Mouse (Mus musculus): Measurements from ENCODE around the gene Syt2. TPM values are rescaled to one million over a fixed set of nuclear protein-coding genes. Genes with fewer than 3 reads are reported as not detected.

Syt2 gene
- polyA plus RNA-seq, 1 experiment from 2014 or later, result 18.3 TPM

- Histone ChIP-seq H3K4me1 (ENCODE audit: control insufficient read depth, insufficient read depth, low read length) (peaks cover 16% of the 10 kb centered on the region; the same call in 1 of the 2 replicates), H3K9ac (replicated peaks; ENCODE audit: low read depth, low read length) (no peak overlapping the region), H3K9me3 (ENCODE audit: control insufficient read depth, low read length) (no peaks in the 10 kb centered on the region), H3K27ac (ENCODE audit: low read depth, low read length) (no peak overlapping the region), H3K4me3 (ENCODE audit: low read depth, low read length) (no peak overlapping the region), H3K4me2 (ENCODE audit: low read depth, low read length) (no peak overlapping the region), H3K27me3 (ENCODE audit: control insufficient read depth, insufficient read depth, low read length) (0 out of 2 replicates have a peak, but pooled peaks cover 4% of the 10 kb centered on the region), H3K36me3 (ENCODE audit: control insufficient read depth, insufficient read depth, low read length) (no peaks in the 10 kb centered on the region)
- no peak for ATAC-seq (ENCODE audit: low read depth)
- WGBS, result 76% methylated on average over 9 of the region's 9 CpGs
Measured at GRCm38 (mm10) chr1:134712781-134713299, 66.4 kb downstream of the Syt2 start.

DNA sequence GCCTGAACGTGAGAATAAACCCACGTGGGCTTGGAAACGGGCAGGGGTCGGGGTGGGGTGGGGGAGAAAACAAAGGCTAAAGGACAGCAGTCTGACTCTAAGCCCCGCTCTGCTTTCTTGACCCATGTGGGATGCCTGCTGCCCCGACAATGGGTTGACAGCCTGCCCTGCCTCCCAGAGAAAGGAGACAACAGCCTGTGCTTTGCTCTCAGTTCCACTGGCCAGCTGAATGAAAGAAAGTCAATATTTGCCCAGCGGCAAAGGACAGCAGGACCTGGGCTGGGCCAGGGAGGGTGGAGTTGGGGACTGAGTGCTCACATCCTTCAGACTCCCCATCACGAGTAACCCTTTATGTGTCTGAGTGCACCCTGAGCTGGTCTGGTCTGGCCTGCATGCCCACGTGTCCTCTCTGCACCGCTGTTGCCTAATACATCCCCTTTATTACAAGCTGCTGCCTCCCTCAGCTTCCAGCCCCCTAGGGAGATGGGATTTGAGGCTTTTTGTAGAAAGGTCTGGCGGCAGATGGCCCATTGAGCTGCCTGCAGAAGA, 67.0 kb downstream of the Syt2 start:
- Histone ChIP-seq H3K4me2 (ENCODE audit: low read depth, low read length) (0 out of 2 replicates have a peak overlapping the region, but pooled peaks have one; percentile 6), H3K27ac (ENCODE audit: low read depth, low read length) (0 out of 2 replicates have a peak overlapping the region, but pooled peaks have one; percentile 22)
- peak; percentile 33; the same call in 1 of the 2 replicates for ATAC-seq (ENCODE audit: low read depth)

DNA sequence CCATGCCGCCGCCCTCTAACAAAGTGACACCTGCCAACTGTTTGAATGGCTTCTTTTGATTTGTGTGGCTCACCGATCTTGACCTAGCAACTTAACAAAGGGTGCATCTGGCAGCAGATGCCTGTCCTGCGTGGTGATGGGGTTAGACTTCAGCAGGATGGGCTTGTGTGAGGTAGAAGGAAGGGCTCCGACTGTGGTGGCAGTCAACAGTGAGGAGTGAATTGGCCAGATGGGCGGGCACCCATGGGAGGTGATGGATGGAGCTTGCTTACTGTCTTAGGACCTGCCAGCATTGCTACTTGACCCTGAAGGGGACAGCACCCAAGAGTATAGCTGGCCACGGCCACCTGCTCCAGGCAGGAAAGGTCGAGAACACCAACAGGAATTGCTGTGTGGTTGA, 67.7 kb downstream of the Syt2 start:
- Histone ChIP-seq H3K9ac (replicated peaks; ENCODE audit: low read depth, low read length) (no peak overlapping the region), H3K4me3 (ENCODE audit: low read depth, low read length) (no peak overlapping the region), H3K9me3 (ENCODE audit: control insufficient read depth, low read length) (no peaks in the 10 kb centered on the region), H3K27me3 (ENCODE audit: control insufficient read depth, insufficient read depth, low read length) (0 out of 2 replicates have a peak, but pooled peaks cover 4% of the 10 kb centered on the region), H3K36me3 (ENCODE audit: control insufficient read depth, insufficient read depth, low read length) (no peaks in the 10 kb centered on the region), H3K27ac (ENCODE audit: low read depth, low read length) (0 out of 2 replicates have a peak overlapping the region, but pooled peaks have one; percentile 22), H3K4me1 (ENCODE audit: control insufficient read depth, insufficient read depth, low read length) (peaks cover 8% of the 10 kb centered on the region; the same call in 1 of the 2 replicates), H3K4me2 (ENCODE audit: low read depth, low read length) (no peak overlapping the region)
- no peak for ATAC-seq (ENCODE audit: low read depth)
- 34% methylated on average over 8 of the region's 8 CpGs for WGBS

More for the DNA sequence above, 67.0 kb downstream of the Syt2 start:
- Histone ChIP-seq H3K4me3 (ENCODE audit: low read depth, low read length) (no peak overlapping the region), H3K27me3 (ENCODE audit: control insufficient read depth, insufficient read depth, low read length) (0 out of 2 replicates have a peak, but pooled peaks cover 4% of the 10 kb centered on the region), H3K4me1 (ENCODE audit: control insufficient read depth, insufficient read depth, low read length) (peaks cover 13% of the 10 kb centered on the region; the same call in 1 of the 2 replicates), H3K36me3 (ENCODE audit: control insufficient read depth, insufficient read depth, low read length) (no peaks in the 10 kb centered on the region), H3K9ac (replicated peaks; ENCODE audit: low read depth, low read length) (no peak overlapping the region), H3K9me3 (ENCODE audit: control insufficient read depth, low read length) (no peaks in the 10 kb centered on the region)
- 5% methylated on average over 11 of the region's 11 CpGs for WGBS

GRCm38 (mm10) chr1:134715092-134715491, 68.6 kb downstream of the Syt2 start:
- 54% methylated on average over 5 of the region's 5 CpGs for WGBS
- Histone ChIP-seq H3K4me2 (ENCODE audit: low read depth, low read length) (no peak overlapping the region), H3K9me3 (ENCODE audit: control insufficient read depth, low read length) (no peaks in the 10 kb centered on the region), H3K36me3 (ENCODE audit: control insufficient read depth, insufficient read depth, low read length) (no peaks in the 10 kb centered on the region), H3K27me3 (ENCODE audit: control insufficient read depth, insufficient read depth, low read length) (0 out of 2 replicates have a peak, but pooled peaks cover under 1% of the 10 kb centered on the region), H3K4me1 (ENCODE audit: control insufficient read depth, insufficient read depth, low read length) (peaks cover 3% of the 10 kb centered on the region; the same call in 1 of the 2 replicates), H3K9ac (replicated peaks; ENCODE audit: low read depth, low read length) (no peak overlapping the region), H3K27ac (ENCODE audit: low read depth, low read length) (no peak overlapping the region), H3K4me3 (ENCODE audit: low read depth, low read length) (no peak overlapping the region)
- no peak for ATAC-seq (ENCODE audit: low read depth)

DNA sequence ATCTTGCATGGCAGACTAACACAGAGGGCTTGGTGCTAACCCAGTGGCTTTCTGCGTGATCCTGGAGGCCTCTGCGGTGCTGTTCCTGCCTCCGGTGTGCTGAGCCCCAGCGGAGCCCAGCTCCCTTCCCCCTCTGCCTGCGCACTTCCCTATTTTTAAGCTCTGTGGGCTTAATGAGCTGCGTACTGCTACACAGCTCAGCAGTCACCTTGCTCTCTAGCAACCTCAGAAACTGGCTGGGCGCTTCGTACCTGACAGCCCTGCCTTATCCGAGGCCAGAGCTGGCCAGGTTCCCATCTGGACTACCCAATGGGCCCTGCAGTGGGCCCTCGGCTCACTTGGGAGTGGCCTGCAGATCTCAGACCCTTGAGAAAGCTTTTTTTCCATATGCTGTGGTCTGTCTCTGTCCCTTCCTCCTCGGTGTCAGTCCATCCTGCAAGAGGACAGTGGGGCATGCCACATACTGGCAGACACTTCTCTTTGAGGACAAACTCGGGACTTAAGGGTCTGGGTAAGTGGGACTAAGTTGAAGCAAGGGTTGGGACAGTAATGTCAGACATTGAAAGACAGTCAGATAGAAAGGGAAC, 73.3 kb downstream of the Syt2 start:
- Histone ChIP-seq H3K9me3 (ENCODE audit: control insufficient read depth, low read length) (no peaks in the 10 kb centered on the region), H3K4me1 (ENCODE audit: control insufficient read depth, insufficient read depth, low read length) (no peaks in the 10 kb centered on the region), H3K36me3 (ENCODE audit: control insufficient read depth, insufficient read depth, low read length) (no peaks in the 10 kb centered on the region), H3K4me3 (ENCODE audit: low read depth, low read length) (no peak overlapping the region), H3K9ac (replicated peaks; ENCODE audit: low read depth, low read length) (no peak overlapping the region), H3K27me3 (ENCODE audit: control insufficient read depth, insufficient read depth, low read length) (no peaks in the 10 kb centered on the region), H3K27ac (ENCODE audit: low read depth, low read length) (no peak overlapping the region), H3K4me2 (ENCODE audit: low read depth, low read length) (no peak overlapping the region)
- 60% methylated on average over 12 of the region's 12 CpGs for WGBS
- peak; percentile 38; the same call in 1 of the 2 replicates for ATAC-seq (ENCODE audit: low read depth)

GRCm38 (mm10) chr1:134721486-134721885, 75.0 kb downstream of the Syt2 start:
- Histone ChIP-seq H3K36me3 (ENCODE audit: control insufficient read depth, insufficient read depth, low read length) (no peaks in the 10 kb centered on the region), H3K9me3 (ENCODE audit: control insufficient read depth, low read length) (no peaks in the 10 kb centered on the region), H3K4me1 (ENCODE audit: control insufficient read depth, insufficient read depth, low read length) (no peaks in the 10 kb centered on the region), H3K9ac (replicated peaks; ENCODE audit: low read depth, low read length) (no peak overlapping the region), H3K4me3 (ENCODE audit: low read depth, low read length) (no peak overlapping the region), H3K27ac (ENCODE audit: low read depth, low read length) (no peak overlapping the region), H3K27me3 (ENCODE audit: control insufficient read depth, insufficient read depth, low read length) (no peaks in the 10 kb centered on the region), H3K4me2 (ENCODE audit: low read depth, low read length) (no peak overlapping the region)
- WGBS, result 95% methylated on average over 5 of the region's 5 CpGs
- ATAC-seq (ENCODE audit: low read depth), result no peak

DNA sequence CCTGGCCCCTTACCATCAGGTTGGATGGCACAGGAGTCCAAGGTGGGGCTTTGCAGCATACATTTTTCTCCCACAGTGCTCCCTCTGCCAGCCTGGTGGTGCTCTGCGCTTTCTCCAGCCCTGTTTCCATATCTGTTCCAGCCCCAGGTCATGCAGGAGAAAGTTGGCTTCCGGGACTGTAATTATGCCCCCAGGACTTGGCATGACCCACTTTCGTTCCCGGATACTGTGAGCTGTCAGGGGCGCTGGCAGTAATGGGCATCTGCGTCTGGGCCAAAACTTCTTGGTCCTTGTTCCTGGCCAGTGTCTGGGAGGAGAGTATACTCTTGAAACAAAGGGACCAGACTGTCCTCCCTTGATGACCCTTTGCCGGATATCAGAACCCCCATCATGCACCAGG, 76.4 kb downstream of the Syt2 start:
- Histone ChIP-seq H3K9me3 (ENCODE audit: control insufficient read depth, low read length) (no peaks in the 10 kb centered on the region), H3K4me1 (ENCODE audit: control insufficient read depth, insufficient read depth, low read length) (peaks cover 1% of the 10 kb centered on the region; the same call in 1 of the 2 replicates), H3K27ac (ENCODE audit: low read depth, low read length) (no peak overlapping the region), H3K4me2 (ENCODE audit: low read depth, low read length) (no peak overlapping the region), H3K36me3 (ENCODE audit: control insufficient read depth, insufficient read depth, low read length) (no peaks in the 10 kb centered on the region), H3K27me3 (ENCODE audit: control insufficient read depth, insufficient read depth, low read length) (no peaks in the 10 kb centered on the region), H3K4me3 (ENCODE audit: low read depth, low read length) (no peak overlapping the region), H3K9ac (replicated peaks; ENCODE audit: low read depth, low read length) (no peak overlapping the region)
- 86% methylated on average over 7 of the region's 7 CpGs for WGBS
- ATAC-seq (ENCODE audit: low read depth), result no peak

- Histone ChIP-seq H3K36me3 (ENCODE audit: control insufficient read depth, insufficient read depth, low read length) (no peaks in the 10 kb centered on the region), H3K27ac (ENCODE audit: low read depth, low read length) (no peak overlapping the region), H3K9ac (replicated peaks; ENCODE audit: low read depth, low read length) (no peak overlapping the region), H3K4me3 (ENCODE audit: low read depth, low read length) (no peak overlapping the region), H3K27me3 (ENCODE audit: control insufficient read depth, insufficient read depth, low read length) (no peaks in the 10 kb centered on the region), H3K4me1 (ENCODE audit: control insufficient read depth, insufficient read depth, low read length) (peaks cover 6% of the 10 kb centered on the region; the same call in 1 of the 2 replicates), H3K4me2 (ENCODE audit: low read depth, low read length) (no peak overlapping the region), H3K9me3 (ENCODE audit: control insufficient read depth, low read length) (no peaks in the 10 kb centered on the region)
- no peak for ATAC-seq (ENCODE audit: low read depth)
- WGBS, result 58% methylated on average over 5 of the region's 5 CpGs
Measured at GRCm38 (mm10) chr1:134725276-134725675, 78.8 kb downstream of the Syt2 start.

- H3K4me3 ChIP-seq (ENCODE audit: low read depth, low read length), result no peak overlapping the region
- H3K27ac ChIP-seq (ENCODE audit: low read depth, low read length), result no peak overlapping the region
- no peak overlapping the region for H3K9ac ChIP-seq (replicated peaks; ENCODE audit: low read depth, low read length)
- no peaks in the 10 kb centered on the region for H3K9me3 ChIP-seq (ENCODE audit: control insufficient read depth, low read length)
- H3K4me2 ChIP-seq (ENCODE audit: low read depth, low read length), result no peak overlapping the region
- H3K4me1 ChIP-seq (ENCODE audit: control insufficient read depth, insufficient read depth, low read length), result peaks cover 6% of the 10 kb centered on the region; the same call in 1 of the 2 replicates
- 88% methylated on average over 7 of the region's 7 CpGs for WGBS
- no peak for ATAC-seq (ENCODE audit: low read depth)
- H3K27me3 ChIP-seq (ENCODE audit: control insufficient read depth, insufficient read depth, low read length), result no peaks in the 10 kb centered on the region
- H3K36me3 ChIP-seq (ENCODE audit: control insufficient read depth, insufficient read depth, low read length), result no peaks in the 10 kb centered on the region
Measured at GRCm38 (mm10) chr1:134726480-134726879, 80.0 kb downstream of the Syt2 start.
